Mouse (Mus musculus): Measurements from ENCODE around the gene Tmem40. TPM values are rescaled to one million over a fixed set of nuclear protein-coding genes. Genes with fewer than 3 reads are reported as not detected.

Tmem40 gene
- polyA plus RNA-seq, 1 experiment from 2014 or later = 24.7 TPM

GRCm38 (mm10) chr6:115684851-115685646 is 77.2 kb downstream of the Tmem40 start:
- no peak overlapping the region for H3K9ac ChIP-seq
- H3K9me3 ChIP-seq (replicated peaks) = no peaks in the 10 kb centered on the region
- peak; percentile 75 for ATAC-seq (ENCODE audit: insufficient read depth)
- no peak overlapping the region; the same call in 1 of the 2 replicates for H3K4me3 ChIP-seq (replicated peaks)
- H3K4me2 ChIP-seq = peak overlapping the region; percentile 29
- H3K36me3 ChIP-seq (replicated peaks) = no peaks in the 10 kb centered on the region
- H3K4me1 ChIP-seq (replicated peaks) = peaks cover 16% of the 10 kb centered on the region
- WGBS (ENCODE audit: insufficient replicate concordance) = 39% methylated on average over 11 of the region's 11 CpGs
- H3K27ac ChIP-seq (replicated peaks) = peak overlapping the region; percentile 0
- no peaks in the 10 kb centered on the region for H3K27me3 ChIP-seq

- H3K4me2 ChIP-seq = no peak overlapping the region
- ATAC-seq (ENCODE audit: insufficient read depth) = no peak
- WGBS (ENCODE audit: insufficient replicate concordance) = 69% methylated on average over 2 of the region's 2 CpGs
- no peaks in the 10 kb centered on the region for H3K36me3 ChIP-seq (replicated peaks)
- no peak overlapping the region for H3K27ac ChIP-seq (replicated peaks)
- H3K4me1 ChIP-seq (replicated peaks) = peaks cover 14% of the 10 kb centered on the region
- no peak overlapping the region for H3K9ac ChIP-seq
- no peaks in the 10 kb centered on the region for H3K9me3 ChIP-seq (replicated peaks)
- no peak overlapping the region for H3K4me3 ChIP-seq (replicated peaks)
- no peaks in the 10 kb centered on the region for H3K27me3 ChIP-seq
Observed at GRCm38 (mm10) chr6:115684271-115684670, 77.9 kb downstream of the Tmem40 start.

GRCm38 (mm10) chr6:115681066-115681465 is 81.1 kb downstream of the Tmem40 start:
- H3K27me3 ChIP-seq = no peaks in the 10 kb centered on the region
- no peaks in the 10 kb centered on the region for H3K36me3 ChIP-seq (replicated peaks)
- ATAC-seq (ENCODE audit: insufficient read depth) = no peak
- H3K4me3 ChIP-seq (replicated peaks) = no peak overlapping the region
- H3K4me1 ChIP-seq (replicated peaks) = peaks cover 33% of the 10 kb centered on the region
- no peaks in the 10 kb centered on the region for H3K9me3 ChIP-seq (replicated peaks)
- H3K9ac ChIP-seq = no peak overlapping the region
- 76% methylated on average over 4 of the region's 4 CpGs for WGBS (ENCODE audit: insufficient replicate concordance)
- H3K4me2 ChIP-seq = no peak overlapping the region
- no peak overlapping the region for H3K27ac ChIP-seq (replicated peaks)

Small RNA genes within 50 kb of the gene (microRNA-seq; reads per million reads assigned to microRNA genes)
- gene Mir7660 = not detected

Other genes with a start within 250 kb of the Tmem40 start
- 9.4 and 10.4 TPM in 2 replicates for gene Tsen2, start 217.7 kb downstream of the Tmem40 start, polyA plus RNA-seq (2015; fragmentation: Nextera tagmentation; extraction: Ambion mirVana)
- 8.3 and 11.3 TPM in 2 replicates for gene Mkrn2os, start 169.8 kb downstream of the Tmem40 start, polyA plus RNA-seq (2015; fragmentation: Nextera tagmentation; extraction: Ambion mirVana)
- gene Mkrn2, start 160.5 kb downstream of the Tmem40 start, polyA plus RNA-seq (2015; fragmentation: Nextera tagmentation; extraction: Ambion mirVana) = 8.4 and 8.6 TPM in 2 replicates
- 36.1 and 38.6 TPM in 2 replicates for gene Raf1, start 85.8 kb downstream of the Tmem40 start, polyA plus RNA-seq (2015; fragmentation: Nextera tagmentation; extraction: Ambion mirVana)
- gene Cand2, start 12.1 kb upstream of the Tmem40 start, polyA plus RNA-seq (2015; fragmentation: Nextera tagmentation; extraction: Ambion mirVana) = 2.9 and 3.0 TPM in 2 replicates
- gene Rpl32, start 46.3 kb upstream of the Tmem40 start, polyA plus RNA-seq (2015; fragmentation: Nextera tagmentation; extraction: Ambion mirVana) = 836 and 1,114 TPM in 2 replicates
- 0.06 and 0.15 TPM in 2 replicates for gene Efcab12, start 76.0 kb upstream of the Tmem40 start, polyA plus RNA-seq (2015; fragmentation: Nextera tagmentation; extraction: Ambion mirVana)
- 8.0 and 8.8 TPM in 2 replicates for gene Mbd4, start 91.0 kb upstream of the Tmem40 start, polyA plus RNA-seq (2015; fragmentation: Nextera tagmentation; extraction: Ambion mirVana)
- 2.2 and 2.6 TPM in 2 replicates for gene Ift122, start 91.1 kb upstream of the Tmem40 start, polyA plus RNA-seq (2015; fragmentation: Nextera tagmentation; extraction: Ambion mirVana)
- gene Rho, start 169.3 kb upstream of the Tmem40 start, polyA plus RNA-seq (2015; fragmentation: Nextera tagmentation; extraction: Ambion mirVana) = not detected in 2 replicates
- not detected in 2 replicates for gene H1foo, start 182.5 kb upstream of the Tmem40 start, polyA plus RNA-seq (2015; fragmentation: Nextera tagmentation; extraction: Ambion mirVana)
- 8.1 and 9.7 TPM in 2 replicates for gene Plxnd1, start 232.6 kb upstream of the Tmem40 start, polyA plus RNA-seq (2015; fragmentation: Nextera tagmentation; extraction: Ambion mirVana)

Data from liver, embryonic 15.5 days (tissue).